Mouse (Mus musculus) cerebellum, postnatal 25 days (tissue): ENCODE data around the gene Cntnap2.
A peak's percentile ranks its signal among the peaks of the same experiment; 100 is the strongest.
"Not testable (repeated sequence)": the region's sequence is repeated elsewhere in the genome, so short reads cannot be mapped to it uniquely, and the experiment has no call there.

Experiments used
- DNase-seq, 2 experiments: peaks; one replicate each; pipeline ENCODE4 v3.0.0; 2021; ENCODE audit warnings: mixed read lengths in 2 of 2

The Cntnap2 gene

DNA sequence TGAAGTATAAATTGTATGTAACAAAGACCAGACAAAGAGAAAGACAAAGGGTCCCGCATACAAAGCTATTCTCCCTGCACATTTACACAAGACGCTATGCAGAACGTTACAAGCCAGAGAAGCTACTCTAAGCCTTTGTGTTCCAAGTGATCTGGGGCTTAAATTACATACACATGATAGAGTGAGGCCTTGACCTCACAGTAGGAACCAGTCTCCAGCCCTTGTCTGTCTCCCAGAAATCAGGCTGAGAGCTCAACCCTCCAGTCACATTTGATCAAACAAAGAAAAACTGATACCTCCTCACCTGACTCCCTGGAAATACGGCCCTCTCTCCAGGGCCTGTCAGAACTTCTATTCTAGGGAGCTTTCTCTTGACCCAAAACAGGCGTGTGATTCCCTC lies 2122.2 kb downstream of the Cntnap2 start:
- DNase-seq, result not testable (repeated sequence)

DNA sequence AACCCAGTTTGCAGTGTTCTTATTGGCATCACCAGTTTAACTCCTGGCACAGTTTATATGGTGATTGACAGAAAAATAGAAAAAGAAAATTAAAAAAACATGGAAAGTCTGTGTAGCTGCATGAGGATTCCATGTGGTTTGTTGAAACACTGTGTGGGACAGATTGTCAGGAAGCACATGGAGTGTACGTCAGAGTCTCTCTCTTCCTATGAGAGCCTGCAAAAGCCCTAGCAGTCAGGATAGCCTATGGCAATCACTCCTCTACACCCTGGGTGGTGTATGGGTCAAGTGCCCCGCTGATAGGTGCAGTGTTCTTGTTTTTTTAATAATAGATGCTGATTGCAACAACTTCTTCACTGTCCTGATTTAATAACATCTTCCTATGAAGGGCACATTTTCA lies 2123.1 kb downstream of the Cntnap2 start:
- no peak for DNase-seq

- no peak for DNase-seq
Measured at GRCm38 (mm10) chr6:47182756-47183155, 2123.6 kb downstream of the Cntnap2 start.

DNA sequence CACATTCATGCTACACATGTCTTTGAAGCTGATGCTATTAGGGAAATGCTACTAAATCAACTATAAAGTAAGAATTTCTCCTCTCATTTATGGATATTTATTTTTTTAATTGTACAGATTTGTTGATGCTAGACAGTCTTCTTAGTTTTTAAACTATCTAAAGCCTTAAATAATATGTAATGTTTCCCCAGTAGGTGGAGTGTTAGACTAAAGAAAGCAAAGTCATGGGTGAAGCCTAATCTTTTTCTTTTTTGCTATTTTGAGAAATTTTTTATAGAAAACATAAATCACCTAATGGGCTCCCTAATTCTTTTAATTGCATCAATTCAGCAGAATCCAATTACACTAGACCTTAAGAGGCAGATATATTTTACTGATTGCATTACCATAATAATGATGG lies 2124.7 kb downstream of the Cntnap2 start:
- DNase-seq, result not testable (repeated sequence)

DNA sequence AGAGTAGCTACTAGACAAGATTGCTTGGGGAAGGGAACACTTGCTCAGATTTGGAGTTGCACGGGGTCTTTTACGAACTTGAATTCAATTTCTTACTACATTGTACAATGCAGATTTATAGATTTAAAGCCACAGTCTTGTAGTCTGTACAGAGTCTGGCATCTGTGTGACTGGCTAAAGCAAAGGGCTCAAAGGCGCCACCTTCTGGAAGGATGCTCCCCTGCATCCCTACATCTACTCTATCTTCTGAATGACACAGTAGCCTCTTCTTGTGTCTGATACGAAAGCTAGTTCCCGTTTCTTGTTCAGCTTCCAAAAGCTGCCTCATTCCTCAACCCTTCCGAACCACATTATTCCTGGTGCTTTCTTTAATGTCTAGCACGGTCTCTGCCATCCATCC lies 2129.0 kb downstream of the Cntnap2 start:
- peak; percentile 24 to 55 for DNase-seq

- DNase-seq, result not testable (repeated sequence)
Measured at GRCm38 (mm10) chr6:47188596-47188995, 2129.4 kb downstream of the Cntnap2 start.

- no peak for DNase-seq
Measured at GRCm38 (mm10) chr6:47190282-47190681, 2131.1 kb downstream of the Cntnap2 start.

DNA sequence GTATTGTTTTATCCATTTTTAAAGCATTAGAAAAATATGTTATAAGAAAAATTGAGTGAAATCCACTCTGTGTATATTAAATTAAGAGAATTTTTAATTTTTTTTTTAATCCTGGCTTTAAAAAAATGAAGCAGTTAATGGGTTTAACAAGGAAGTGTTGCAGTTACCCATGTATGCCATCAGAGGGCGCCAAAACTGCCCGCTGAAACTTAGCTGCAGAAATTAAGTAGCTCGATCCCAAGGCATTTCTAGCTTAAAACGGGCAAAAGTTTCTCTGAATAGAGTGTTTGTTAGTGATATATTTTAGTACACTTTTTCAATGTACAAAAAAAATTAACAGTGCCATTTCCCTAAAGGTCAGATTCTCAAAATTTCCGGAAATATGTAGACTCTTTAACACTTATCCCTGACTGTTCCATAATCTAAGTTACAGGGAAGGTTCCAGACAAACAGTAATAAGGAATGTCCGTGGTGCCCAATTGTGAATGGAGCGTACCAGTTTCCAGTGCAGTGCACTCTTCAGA lies 2132.2 kb downstream of the Cntnap2 start:
- peak; percentile 43 to 64 for DNase-seq

GRCm38 (mm10) chr6:47191940-47192339 lies 2132.8 kb downstream of the Cntnap2 start:
- no peak for DNase-seq

DNA sequence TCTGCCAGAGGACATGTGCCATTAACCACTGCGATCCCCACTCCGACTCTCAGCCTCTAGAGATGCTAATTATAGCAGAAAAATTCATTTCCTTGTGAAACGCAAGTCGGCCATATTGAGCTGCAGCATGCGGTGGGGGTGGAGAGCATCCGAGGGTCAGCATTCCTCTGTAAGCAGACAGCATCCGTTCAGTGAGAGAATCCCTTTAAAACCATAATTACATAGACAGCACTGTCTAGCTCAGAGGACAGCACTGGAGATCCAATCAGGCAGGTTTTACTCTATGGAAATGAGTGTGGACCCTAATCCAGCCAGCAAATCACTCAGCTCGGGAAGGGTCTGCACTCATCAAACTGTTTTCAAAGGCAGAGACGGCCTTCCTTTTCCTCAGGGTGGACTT lies 2133.3 kb downstream of the Cntnap2 start:
- no peak for DNase-seq

GRCm38 (mm10) chr6:47197570-47197969 lies 2138.4 kb downstream of the Cntnap2 start:
- no peak for DNase-seq

DNA sequence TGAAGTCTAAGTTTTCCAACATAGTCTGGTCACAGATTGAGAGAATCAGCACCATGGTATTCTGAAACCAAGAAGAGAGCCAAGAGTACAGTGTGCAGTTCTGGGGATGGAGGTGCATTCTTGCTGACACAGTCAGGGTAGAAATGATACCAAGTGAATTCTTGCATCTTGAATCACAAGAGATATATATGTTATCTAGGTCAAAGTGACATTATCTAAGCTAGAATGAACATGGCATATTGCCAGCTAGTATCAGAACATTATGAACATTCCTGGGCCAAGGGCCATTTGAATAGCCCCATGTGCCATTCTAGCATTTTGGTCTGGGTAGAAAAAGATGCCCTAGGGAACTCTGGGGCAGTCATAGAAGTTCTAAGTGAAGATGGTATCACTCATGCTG lies 2141.5 kb downstream of the Cntnap2 start:
- no peak for DNase-seq

- no peak for DNase-seq
Measured at GRCm38 (mm10) chr6:47208031-47208430, 2148.9 kb downstream of the Cntnap2 start.

GRCm38 (mm10) chr6:47214731-47215130 lies 2155.6 kb downstream of the Cntnap2 start:
- no peak for DNase-seq

- not testable (repeated sequence) for DNase-seq
Measured at GRCm38 (mm10) chr6:47223578-47223977, 2164.4 kb downstream of the Cntnap2 start.

GRCm38 (mm10) chr6:47225391-47225790 lies 2166.2 kb downstream of the Cntnap2 start:
- not testable (repeated sequence) for DNase-seq

- no peak for DNase-seq
Measured at GRCm38 (mm10) chr6:47227601-47228000, 2168.4 kb downstream of the Cntnap2 start.

DNA sequence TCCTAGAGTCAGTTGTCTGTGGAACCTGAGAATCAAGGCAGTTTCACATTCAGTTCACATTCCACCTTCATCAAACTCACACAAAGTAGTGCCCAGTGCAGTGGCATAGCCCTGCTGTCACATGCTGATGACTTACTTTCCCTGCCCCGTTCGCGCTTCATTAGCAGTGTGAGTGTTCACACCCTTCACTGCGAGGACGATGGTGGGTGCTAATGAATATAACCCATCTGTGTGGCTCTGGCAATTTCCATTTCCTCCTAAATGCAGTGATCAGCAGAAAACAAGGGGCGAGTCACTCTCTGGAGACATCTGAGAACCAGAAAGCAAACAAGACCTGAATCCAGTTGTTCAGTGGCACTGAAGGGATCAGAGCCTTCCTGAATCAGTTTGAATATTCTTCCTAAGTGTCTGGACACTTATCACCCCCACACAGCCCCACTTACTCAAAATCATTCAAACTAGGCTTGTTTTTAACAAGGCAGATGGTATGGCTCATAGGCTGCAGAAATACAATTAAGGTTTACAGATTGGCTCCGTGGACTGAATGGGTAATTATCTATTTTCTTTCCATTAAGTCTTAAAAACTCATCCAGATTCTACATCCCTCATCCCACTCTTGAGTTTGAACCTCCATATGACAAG lies 2169.6 kb downstream of the Cntnap2 start:
- no peak for DNase-seq

GRCm38 (mm10) chr6:47231513-47231912 lies 2172.4 kb downstream of the Cntnap2 start:
- DNase-seq, result peak; percentile 14 to 31

- peak; percentile 9 to 14 for DNase-seq
Measured at GRCm38 (mm10) chr6:47239376-47239921, 2180.3 kb downstream of the Cntnap2 start.

DNA sequence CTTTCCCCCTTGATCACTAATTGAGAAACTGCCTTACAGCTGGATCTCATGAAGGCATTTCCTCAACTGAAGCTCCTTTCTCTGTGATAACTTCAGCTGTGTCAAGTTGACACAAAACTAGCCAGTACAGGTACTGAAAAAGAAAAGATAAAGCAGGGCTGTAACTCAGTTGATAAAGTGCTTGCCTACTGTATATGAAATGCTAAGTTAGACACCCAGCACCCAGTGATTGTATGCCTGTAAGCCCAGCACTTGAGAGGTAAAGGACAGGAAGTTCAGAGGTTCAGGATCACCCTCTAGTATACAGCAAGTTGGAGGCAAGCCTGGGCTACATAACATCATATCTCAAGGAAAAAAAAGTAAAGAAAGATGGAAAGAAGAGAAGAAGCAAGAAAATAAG lies 2182.2 kb downstream of the Cntnap2 start:
- DNase-seq, result no peak

GRCm38 (mm10) chr6:47243863-47244606 lies 2184.9 kb downstream of the Cntnap2 start:
- peak; percentile 8 to 12 for DNase-seq

GRCm38 (mm10) chr6:47244642-47245041 lies 2185.5 kb downstream of the Cntnap2 start:
- no peak for DNase-seq

GRCm38 (mm10) chr6:47255270-47255669 lies 2196.1 kb downstream of the Cntnap2 start:
- no peak for DNase-seq
